Comparison of ENCODE assay signal across 16 mouse cellular contexts in genomic region chr11:11937340-11938030, GRCm38 (mm10). TPM values are rescaled to one million over a fixed set of nuclear protein-coding genes. Genes with fewer than 3 reads are reported as not detected.
DNase-seq lines count a peak whose midpoint lies in the region; ATAC-seq lines count a peak whose summit lies in the region.
"Had no signal": no experiment of that assay in that cellular context is flagged by ENCODE, and none has a peak within 500 bp of the region (broad histone marks: within the 10 kb centered on the region; RNA-seq: fewer than 3 reads in every experiment).

No protein-coding gene starts in this region.

- H3K9ac ChIP-seq in heart, embryonic 14.5 days (ENCODE audit: low read length): no peak overlapping the region
- H3K9ac ChIP-seq in limb, embryonic 12.5 days (replicated peaks): no peak overlapping the region
- H3K9ac ChIP-seq: hindbrain, embryonic 14.5 days had no signal

- DNase-seq in embryo, embryonic 10.5 days (ENCODE audit: low spot score): peak; percentile 35
- no peak for DNase-seq in embryo, embryonic 11 days
- no peak for DNase-seq in heart, adult 8-10 months (ENCODE audit: low spot score)
- DNase-seq in adipocyte (ENCODE audit: low spot score): peak; percentile 41
- no peak for DNase-seq in c-Kit-positive CD71-positive TER-119-positive erythroid progenitor cells, embryonic 14.5 days (ENCODE audit: low spot score)
- no peak for DNase-seq in cerebellum, adult 9-11 months
- DNase-seq: adrenal gland, postnatal 36 days; cerebellum, postnatal 14 days; kidney, adult 18-20 months; kidney, postnatal 4 days; right cerebral cortex, postnatal 25 days; thymus, postnatal 4 days had no signal

- no peak overlapping the region for H3K4me3 ChIP-seq in heart, embryonic 14.5 days (ENCODE audit: control insufficient read depth in 1 of 2, insufficient read depth in 1 of 2, low read depth in 1 of 2, low read length in 2 of 2)
- no peak overlapping the region for H3K4me3 ChIP-seq in limb, embryonic 12.5 days (replicated peaks)

- no peaks in the 10 kb centered on the region for H3K9me3 ChIP-seq in heart, embryonic 14.5 days (ENCODE audit: control insufficient read depth, low read length)
- no peaks in the 10 kb centered on the region for H3K9me3 ChIP-seq in limb, embryonic 12.5 days

- H3K4me2 ChIP-seq in heart, embryonic 14.5 days (ENCODE audit: low read length): no peak overlapping the region
- H3K4me2 ChIP-seq in limb, embryonic 12.5 days: no peak overlapping the region
- H3K4me2 ChIP-seq: hindbrain, embryonic 14.5 days had no signal

- H3K27me3 ChIP-seq in heart, embryonic 14.5 days (ENCODE audit: control insufficient read depth, insufficient read depth, low read length): no peaks in the 10 kb centered on the region
- H3K27me3 ChIP-seq in limb, embryonic 12.5 days: no peaks in the 10 kb centered on the region

- peaks cover 13 to 43% of the 10 kb centered on the region in 2 experiments for H3K4me1 ChIP-seq in heart, embryonic 14.5 days (ENCODE audit: control insufficient read depth in 2 of 2, insufficient read depth in 2 of 2, low read length in 2 of 2)
- H3K4me1 ChIP-seq in limb, embryonic 12.5 days (replicated peaks): peaks cover 23% of the 10 kb centered on the region

- 79% methylated on average over 10 of the region's 10 CpGs for WGBS in heart, embryonic 14.5 days
- WGBS in limb, embryonic 12.5 days: 69% methylated on average over 10 of the region's 10 CpGs

- H3K36me3 ChIP-seq in heart, embryonic 14.5 days (ENCODE audit: control insufficient read depth, insufficient read depth, low read length): peaks cover 94% of the 10 kb centered on the region
- peaks cover 95% of the 10 kb centered on the region for H3K36me3 ChIP-seq in limb, embryonic 12.5 days

- peak overlapping the region; percentile 7 to 49; a peak in 3 of 4 replicates for H3K27ac ChIP-seq in heart, embryonic 14.5 days (replicated peaks in 1 of 2; ENCODE audit: control insufficient read depth in 1 of 2, insufficient read depth in 1 of 2, low read depth in 2 of 2, low read length in 2 of 2)
- H3K27ac ChIP-seq in limb, embryonic 12.5 days: peak overlapping the region; percentile 69
- H3K27ac ChIP-seq: hindbrain, embryonic 14.5 days had no signal

- ATAC-seq in heart, embryonic 14.5 days (ENCODE audit: insufficient number of reproducible peaks, insufficient read depth, low FRiP score, low read depth): no peak
- ATAC-seq in limb, embryonic 12.5 days (ENCODE audit: insufficient number of reproducible peaks, insufficient read depth, low FRiP score, low TSS enrichment, low read depth): peak; percentile 89
- ATAC-seq: midbrain, embryonic 16.5 days had no signal

RNA-seq across cellular contexts. Expression of gene Ddc, which starts 39.5 kb away (rescaled TPM):
- 114 and 117 TPM in 2 replicates for polyA plus RNA-seq in heart, embryonic 14.5 days (2014; fragmentation: Nextera tagmentation; extraction: Ambion mirVana)
- 1 to 10 TPM in 2 of 4 experiments, under 1 TPM in 2; 0.66 to 1.2 (median 0.93) TPM for total RNA-seq in heart, adult 8-10 months (2022)
- polyA plus RNA-seq in limb, embryonic 12.5 days (2016; fragmentation: Nextera tagmentation; extraction: Ambion mirVana): 11.9 and 13.0 TPM in 2 replicates

Comparison
In these comparisons a context has a peak if more than half of its experiments do, and no peak if none do; other contexts are left out.
1. DNase-seq: peak in embryo, embryonic 10.5 days (single experiment) and adipocyte (single experiment); none in embryo, embryonic 11 days (single experiment), heart, adult 8-10 months (single experiment), c-Kit-positive CD71-positive TER-119-positive erythroid progenitor cells, embryonic 14.5 days (single experiment) and cerebellum, adult 9-11 months (single experiment).